Mouse (Mus musculus) adrenal gland, postnatal 4 days (tissue): ENCODE data around the gene Klhl3. TPM values are rescaled to one million over a fixed set of nuclear protein-coding genes. Genes with fewer than 3 reads are reported as not detected.
A peak's percentile ranks its signal among the peaks of the same experiment; 100 is the strongest.

ENCODE experiments used
- DNase-seq, 2 experiments: peaks; one replicate each; pipeline ENCODE4 v3.0.0; 2021 to 2022; ENCODE audit warnings: low spot score in 2 of 2, mixed read lengths in 2 of 2
- microRNA-seq: library from miRNA; unstranded; fragments of <30 nt; microRNA quantifications from one replicate; pipeline ENCODE4 v1.2.0, GENCODE M21; 2021
- total RNA-seq, 2 experiments: library from RNA; stranded (reverse); gene quantifications; 2 replicates each; pipeline ENCODE4 v1.2.3; 2021

Klhl3 gene
- total RNA-seq, 2 experiments from 2014 or later, result 4.1 to 5.0 TPM

DNA sequence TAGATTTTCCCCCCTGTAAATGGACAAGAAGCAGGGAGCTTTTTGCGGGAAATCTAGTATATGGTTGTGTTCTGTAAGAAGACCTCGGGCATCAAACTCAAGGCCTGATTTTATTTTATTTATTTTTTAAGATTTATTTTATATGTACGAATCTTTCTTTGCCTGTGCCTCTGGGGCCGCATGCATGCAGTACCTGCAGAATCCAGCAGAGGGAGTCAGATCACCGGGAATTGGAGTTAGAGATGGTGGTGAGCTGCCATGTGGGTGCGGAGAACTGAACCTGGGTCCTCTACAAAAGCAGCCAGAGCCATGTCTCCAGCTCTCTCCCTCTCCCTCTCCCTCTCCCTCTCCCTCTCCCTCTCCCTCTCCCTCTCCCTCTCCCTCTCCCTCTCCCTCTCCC is 135.7 kb downstream of the Klhl3 start:
- DNase-seq, result no peak

DNA sequence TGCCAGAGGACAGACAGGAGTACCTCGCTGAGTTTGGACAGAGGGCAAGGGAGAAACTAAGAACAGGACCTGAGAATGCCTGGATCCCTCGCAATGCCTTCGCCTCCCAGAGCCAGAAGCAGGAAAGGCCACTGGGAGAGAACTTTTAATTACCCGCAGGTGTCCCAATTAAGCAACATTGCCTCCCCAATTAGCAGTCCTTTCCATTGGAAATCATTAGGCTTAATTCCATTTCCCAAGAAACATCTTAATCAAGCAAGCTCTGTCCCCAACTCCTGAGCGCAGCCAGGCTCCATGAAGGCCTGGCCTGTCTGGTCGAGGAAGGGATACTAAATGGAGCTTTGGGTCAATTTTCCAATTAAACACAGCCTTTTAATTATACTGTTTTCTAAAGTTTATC is 147.7 kb downstream of the Klhl3 start:
- DNase-seq, result no peak

DNA sequence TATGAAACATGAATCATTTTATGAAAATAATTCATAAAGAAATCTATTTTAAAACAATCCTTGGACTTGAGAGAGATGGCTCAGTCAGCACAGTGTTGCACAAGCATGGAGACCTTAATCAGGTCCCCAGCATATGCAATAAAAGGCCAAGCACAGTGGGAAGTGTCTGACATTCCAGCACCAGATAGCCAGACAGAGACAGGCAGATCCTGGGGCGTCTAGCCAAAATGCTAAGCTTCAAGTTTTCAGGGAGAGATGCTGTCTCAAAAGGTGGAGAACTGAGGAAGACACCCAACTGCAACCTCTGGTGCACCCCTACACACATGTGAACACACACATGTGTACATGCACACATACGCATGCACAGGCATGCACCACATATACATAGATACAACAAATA is 153.1 kb downstream of the Klhl3 start:
- no peak for DNase-seq

DNA sequence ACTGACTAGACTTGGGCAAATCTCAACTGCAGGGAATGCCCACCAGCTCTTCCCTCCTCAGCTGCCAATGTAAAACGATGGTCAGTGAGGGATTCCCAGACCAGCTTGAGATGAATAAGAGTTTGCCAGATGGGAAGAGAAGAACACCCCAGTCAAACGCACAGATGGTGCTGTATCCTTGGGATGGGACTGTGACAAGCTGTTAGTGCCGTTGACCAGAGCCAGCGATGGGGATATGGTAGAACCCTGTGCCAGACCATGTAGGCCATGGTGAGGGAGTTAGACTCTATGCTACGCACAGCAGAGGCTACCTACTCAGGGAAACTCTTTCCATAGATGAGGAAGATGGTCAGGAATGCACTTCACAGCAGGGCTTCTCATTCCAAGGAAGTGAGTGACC is 153.6 kb downstream of the Klhl3 start:
- no peak for DNase-seq

Small RNAs within 50 kb of the gene (microRNA-seq; reads per million reads assigned to microRNA genes)
- 225 reads per million, percentile 56 among the genes with 10 or more reads in this experiment for gene Mir874

Other genes starting within 250 kb of the Klhl3 start
- gene Spock1, start 205.3 kb downstream of the Klhl3 start, total RNA-seq, result 10 to 100 TPM; 30.0 to 35.2 TPM
- gene Hnrnpa0, start 15.0 kb upstream of the Klhl3 start, total RNA-seq, result 100 to 1,000 TPM; 214 TPM
- 10 to 100 TPM; 51.0 to 58.0 TPM for gene Idnk, start 44.1 kb upstream of the Klhl3 start, total RNA-seq
- 10 to 100 TPM; 91.1 to 93.4 TPM for gene Ubqln1, start 102.1 kb upstream of the Klhl3 start, total RNA-seq
- 10 to 100 TPM; 47.2 to 49.7 TPM for gene Gkap1, start 162.1 kb upstream of the Klhl3 start, total RNA-seq
- gene Kif27, start 245.5 kb upstream of the Klhl3 start, total RNA-seq, result 1 to 10 TPM; 2.2 to 2.6 TPM